Mouse (Mus musculus) midbrain, postnatal 0 days (tissue): Measurements from ENCODE around the gene Cep68. TPM values are rescaled to one million over a fixed set of nuclear protein-coding genes. Genes with fewer than 3 reads are reported as not detected.

Experiments used
- ATAC-seq: fragments of 200-750 bp; cut with Nextera tagmentation; 2 replicates; pipeline ENCODE4 v1.8.0; 2017; ENCODE audit warnings: moderate number of reproducible peaks, mild to moderate bottlenecking, moderate TSS enrichment, moderate library complexity; ENCODE audit not compliant: low FRiP score
- DNase-seq: peaks from one replicate; pipeline ENCODE4 v3.0.0-alpha.2; 2015; ENCODE audit warnings: low spot score
- H3K27ac ChIP-seq: fragments of 300-500 bp; sonication (generic); 2 replicates; pipeline ENCODE4 v1.5.1; 2014; ENCODE audit warnings: low read depth, mild to moderate bottlenecking, low read length, mixed read lengths
- H3K27me3 ChIP-seq: fragments of 300-500 bp; sonication (generic); 2 replicates; pipeline ENCODE4 v1.6.1; 2014; ENCODE audit warnings: low read length, control low read depth, mixed read lengths; ENCODE audit not compliant: insufficient read depth
- H3K36me3 ChIP-seq: fragments of 300-500 bp; sonication (generic); 2 replicates; pipeline ENCODE4 v1.6.1; 2014; ENCODE audit warnings: low read length, control low read depth, mixed read lengths; ENCODE audit not compliant: insufficient read depth
- H3K4me1 ChIP-seq: fragments of 300-500 bp; sonication (generic); 2 replicates; pipeline ENCODE4 v1.6.1; 2014; ENCODE audit warnings: mild to moderate bottlenecking, control low read depth, antibody characterized with exemption, low read length, mixed read lengths; ENCODE audit not compliant: insufficient read depth
- H3K4me2 ChIP-seq: fragments of 300-500 bp; sonication (generic); 2 replicates; pipeline ENCODE4 v1.6.1; 2014; ENCODE audit warnings: low read depth, mild to moderate bottlenecking, low read length, mixed read lengths; ENCODE audit not compliant: poor library complexity, severe bottlenecking
- H3K4me3 ChIP-seq: fragments of 300-500 bp; sonication (generic); 2 replicates; pipeline ENCODE4 v1.5.1; 2014; ENCODE audit warnings: low read depth, mild to moderate bottlenecking, low read length, moderate library complexity
- H3K9ac ChIP-seq: fragments of 300-500 bp; sonication (generic); replicated peaks from 2 replicates; pipeline ENCODE4 v1.6.1; 2014; ENCODE audit warnings: mild to moderate bottlenecking, low read length, moderate library complexity, mixed read lengths; ENCODE audit not compliant: poor library complexity, severe bottlenecking
- H3K9me3 ChIP-seq: fragments of 300-500 bp; sonication (generic); 2 replicates; pipeline ENCODE4 v1.6.1; 2016; ENCODE audit warnings: low read length, control low read depth
- CTCF ChIP-seq: IDR thresholded peaks from 2 replicates; pipeline ENCODE4 v1.5.1; 2016; ENCODE audit warnings: antibody characterized with exemption, mild to moderate bottlenecking
- WGBS: fragments of 180-500 bp; shearing (Covaris S2); extraction: QIAGEN DNeasy Blood & Tissue Kit; methylation state at CpG from one replicate; pipeline ENCODE4 v1.1.7; 2014; 5-methylcytosine and 5-hydroxymethylcytosine counted together
- polyA plus RNA-seq: library from polyadenylated mRNA; unstranded; fragments of >200 nt; fragmentation: Nextera tagmentation; extraction: Ambion mirVana; gene quantifications from 2 replicates; pipeline ENCODE4 v1.2.1, GENCODE M21; 2015
- total RNA-seq: library from RNA; depleted of rRNA; stranded (reverse); fragments of >200 nt; gene quantifications from 2 replicates; pipeline ENCODE4 v1.2.3, GENCODE M21; 2014

Cep68 gene
- total and polyA plus RNA-seq, 2 experiments from 2014 or later: 21.1 to 45.5 TPM

DNA sequence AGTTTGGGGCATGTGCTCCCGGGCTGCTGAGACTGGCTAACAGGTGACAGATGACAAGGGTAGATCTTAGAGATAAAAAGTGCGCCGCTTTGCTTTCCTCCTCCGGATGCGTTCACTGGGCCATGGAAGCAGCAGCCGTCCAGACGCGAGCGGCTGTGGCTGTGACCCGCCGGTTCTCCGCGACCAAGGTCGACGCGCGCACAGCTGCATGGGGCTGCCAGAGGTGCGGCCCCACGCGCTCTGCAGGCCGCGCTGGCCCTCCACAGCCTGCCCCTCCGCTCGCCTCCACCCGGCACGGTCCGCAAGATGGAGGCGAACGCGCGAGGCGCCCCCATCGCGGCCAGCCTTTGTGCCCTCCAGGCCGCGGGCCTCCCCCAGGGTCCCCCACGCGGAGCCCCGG, 389 bp downstream of the Cep68 start:
- ATAC-seq (peak; percentile 78), DNase-seq (peak; percentile 30)
- under 1% methylated on average over 38 of the region's 39 CpGs for WGBS
- H3K4me1 ChIP-seq: peaks cover 9% of the 10 kb centered on the region; the same call in 1 of the 2 replicates
- peak overlapping the region; percentile 97 for H3K4me2 ChIP-seq
- no peaks in the 10 kb centered on the region for H3K27me3 ChIP-seq
- peak overlapping the region; percentile 88 for H3K9ac ChIP-seq
- H3K36me3 ChIP-seq: no peaks in the 10 kb centered on the region
- no peaks in the 10 kb centered on the region for H3K9me3 ChIP-seq
- peak overlapping the region; percentile 88 for H3K27ac ChIP-seq
- H3K4me3 ChIP-seq: peak overlapping the region; percentile 94
- TF ChIP-seq CTCF: no peak

DNA sequence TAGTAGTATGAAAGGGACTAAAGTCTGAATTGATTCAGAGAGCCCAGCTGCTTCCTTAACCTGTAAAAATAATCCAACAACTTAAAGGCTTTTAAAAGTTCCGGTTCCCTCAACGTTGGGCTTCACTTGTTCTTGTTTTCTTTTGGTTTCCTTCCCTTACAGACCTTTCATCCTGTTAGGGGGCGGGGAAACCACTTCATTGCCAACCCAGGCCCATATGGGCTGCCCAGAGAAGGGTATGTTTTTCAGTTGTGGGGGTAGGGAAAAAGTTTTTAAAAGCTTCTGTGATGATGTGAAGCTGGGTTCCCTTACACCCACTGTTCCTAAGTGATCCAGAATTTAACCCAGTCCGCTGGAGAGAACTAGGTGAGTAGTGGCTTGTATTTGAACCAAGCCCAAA, 952 bp downstream of the Cep68 start:
- WGBS: 15% methylated on average over 4 of the region's 4 CpGs
- H3K4me3 ChIP-seq: peak overlapping the region; percentile 94
- peak overlapping the region; percentile 97 for H3K4me2 ChIP-seq
- H3K27ac ChIP-seq: peak overlapping the region; percentile 88; the same call in 1 of the 2 replicates
- DNase-seq: no peak
- no peaks in the 10 kb centered on the region for H3K27me3 ChIP-seq
- H3K4me1 ChIP-seq: peaks cover 9% of the 10 kb centered on the region; the same call in 1 of the 2 replicates
- no peak for ATAC-seq
- no peak for TF ChIP-seq CTCF
- no peaks in the 10 kb centered on the region for H3K36me3 ChIP-seq
- no peaks in the 10 kb centered on the region for H3K9me3 ChIP-seq
- peak overlapping the region; percentile 88; the same call in 1 of the 2 replicates for H3K9ac ChIP-seq

DNA sequence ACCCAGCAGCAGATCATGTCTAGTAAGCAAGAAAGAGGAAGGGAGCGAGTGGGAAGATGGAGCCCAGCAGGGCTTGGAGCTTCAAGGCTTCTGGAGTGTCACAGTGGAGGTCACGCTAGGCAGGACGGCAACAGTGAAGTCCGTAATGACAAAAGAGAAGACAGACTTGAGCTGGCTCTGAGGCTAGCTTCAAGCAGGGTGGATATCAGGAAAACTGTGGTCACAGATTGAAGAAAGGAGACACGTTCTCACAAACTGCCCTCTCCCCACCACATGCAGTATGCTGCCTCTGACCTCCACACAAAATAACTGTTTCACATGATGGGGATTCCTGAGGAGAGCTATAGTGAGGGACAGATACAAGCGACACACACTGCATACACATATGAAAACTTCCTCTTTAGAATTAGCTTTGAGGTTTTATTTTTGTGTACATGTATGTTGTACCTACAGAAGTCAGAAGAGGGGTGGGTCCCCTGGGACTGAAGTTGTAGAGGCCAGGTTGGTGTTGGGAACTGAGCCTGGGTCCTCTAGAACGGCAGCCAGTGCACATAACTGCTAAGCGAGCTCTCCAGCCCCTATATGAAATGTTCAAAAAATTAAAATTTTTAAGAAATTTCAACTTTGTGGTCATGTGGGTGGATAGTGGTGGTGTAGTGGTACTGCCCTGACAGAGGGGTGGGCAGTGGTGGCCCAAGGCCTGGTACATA, 1.9 kb downstream of the Cep68 start:
- no peak overlapping the region for H3K27ac ChIP-seq
- WGBS: 57% methylated on average over 8 of the region's 8 CpGs
- no peaks in the 10 kb centered on the region for H3K27me3 ChIP-seq
- H3K4me2 ChIP-seq: no peak overlapping the region; the same call in 1 of the 2 replicates
- ATAC-seq (no peak), DNase-seq (no peak)
- no peak overlapping the region for H3K4me3 ChIP-seq
- peaks cover 9% of the 10 kb centered on the region; the same call in 1 of the 2 replicates for H3K4me1 ChIP-seq
- H3K9me3 ChIP-seq: no peaks in the 10 kb centered on the region
- no peaks in the 10 kb centered on the region for H3K36me3 ChIP-seq
- no peak for TF ChIP-seq CTCF
- H3K9ac ChIP-seq: no peak overlapping the region

DNA sequence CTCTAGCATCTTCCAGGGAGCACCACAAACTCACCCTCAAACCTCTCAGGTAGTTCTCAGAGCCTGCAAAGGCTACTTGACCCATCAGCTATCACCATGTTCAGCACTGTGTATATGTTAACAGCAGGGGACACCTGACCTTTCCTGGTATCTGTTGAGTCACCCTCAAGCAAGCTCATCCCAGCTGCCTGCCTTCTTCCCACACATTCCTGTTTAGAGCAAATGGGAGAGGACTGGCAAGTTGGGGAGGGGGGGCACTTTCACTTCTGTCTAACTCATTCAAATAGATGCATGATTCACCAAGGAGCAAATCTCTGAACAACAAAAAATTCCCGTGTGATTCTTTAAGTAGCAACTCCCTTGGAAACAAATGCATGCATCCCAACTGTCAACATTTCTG, 2.6 kb downstream of the Cep68 start:
- Histone ChIP-seq H3K36me3 (no peaks in the 10 kb centered on the region), H3K27me3 (no peaks in the 10 kb centered on the region), H3K9ac (no peak overlapping the region), H3K4me2 (no peak overlapping the region), H3K27ac (no peak overlapping the region), H3K9me3 (no peaks in the 10 kb centered on the region), H3K4me3 (no peak overlapping the region), H3K4me1 (peaks cover 9% of the 10 kb centered on the region; the same call in 1 of the 2 replicates)
- WGBS: 50% methylated on average over 1 of the region's 1 CpGs
- no peak for TF ChIP-seq CTCF
- no peak for ATAC-seq
- DNase-seq: no peak

DNA sequence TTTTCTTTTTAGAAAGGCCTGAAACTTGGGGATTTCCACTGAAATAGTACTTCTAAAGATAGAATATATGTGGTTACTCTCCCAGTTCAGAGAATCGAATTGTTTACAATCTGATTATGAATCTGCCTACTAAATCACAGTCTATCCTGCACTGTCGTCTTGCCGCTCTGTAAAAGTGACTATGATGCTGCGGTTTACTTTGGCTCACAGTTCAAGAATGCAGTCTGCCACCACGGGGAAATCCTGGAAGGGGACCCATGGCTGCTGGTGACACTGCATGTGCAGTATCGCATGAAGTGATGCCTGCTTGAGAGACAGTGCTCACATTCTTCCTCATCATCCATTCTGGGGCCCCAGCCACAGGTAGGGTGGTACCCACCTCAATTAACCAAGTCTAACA, 3.9 kb downstream of the Cep68 start:
- Histone ChIP-seq H3K9me3 (no peaks in the 10 kb centered on the region), H3K4me3 (no peak overlapping the region), H3K4me2 (no peak overlapping the region), H3K36me3 (peaks cover 2% of the 10 kb centered on the region), H3K4me1 (peaks cover 9% of the 10 kb centered on the region; the same call in 1 of the 2 replicates), H3K9ac (no peak overlapping the region), H3K27ac (no peak overlapping the region), H3K27me3 (no peaks in the 10 kb centered on the region)
- no peak for TF ChIP-seq CTCF
- WGBS: 85% methylated on average over 6 of the region's 6 CpGs
- ATAC-seq (no peak), DNase-seq (no peak)
